Comparison of ENCODE assay signal across 10 mouse cellular contexts in the genomic region with DNA sequence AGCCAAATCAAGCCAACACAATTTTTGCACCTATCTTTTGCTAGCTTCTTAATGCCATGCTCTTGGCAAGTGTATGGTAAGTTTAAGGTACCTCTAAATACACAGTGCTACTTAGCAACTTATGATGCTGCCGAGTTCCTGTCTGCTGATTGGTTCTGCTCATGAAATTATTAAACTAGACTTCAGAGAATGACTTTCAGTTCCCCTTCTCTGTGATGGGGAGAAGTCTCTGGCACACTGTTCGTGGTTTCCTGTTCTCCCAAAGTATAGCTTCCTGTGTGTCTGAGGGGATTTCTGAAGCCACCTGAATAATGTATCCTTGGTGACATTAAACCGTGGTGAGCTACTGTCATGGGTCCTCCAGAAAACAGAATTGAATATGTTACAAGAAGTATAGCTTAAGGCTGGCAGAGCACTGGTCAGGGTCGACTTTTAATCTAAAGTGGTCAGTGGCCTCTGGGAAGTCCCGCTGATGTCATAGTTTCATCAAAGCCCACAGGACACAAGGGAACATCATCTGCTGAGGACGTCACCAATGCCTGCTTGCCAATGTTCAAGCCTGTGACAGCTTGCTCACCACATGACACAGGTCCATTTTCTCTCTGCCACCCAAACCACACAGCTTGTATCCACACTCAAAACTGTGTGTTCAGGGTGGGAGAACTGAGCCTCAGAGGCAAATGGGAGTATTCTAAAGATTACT. TPM values are rescaled to one million over a fixed set of nuclear protein-coding genes. Genes with fewer than 3 reads are reported as not detected.
A peak's percentile ranks its signal among the peaks of the same experiment; 100 is the strongest.
DNase-seq lines count a peak whose midpoint lies in the region; ATAC-seq and TF ChIP-seq lines count a peak whose summit lies in the region.
"Had no signal": no experiment of that assay in that cellular context is flagged by ENCODE, and none has a peak within 500 bp of the region (broad histone marks: within the 10 kb centered on the region; RNA-seq: fewer than 3 reads in every experiment).

No protein-coding gene starts in this region.

- H3K4me2 ChIP-seq in forebrain, postnatal 0 days (ENCODE audit: low read depth), result no peak overlapping the region
- H3K4me2 ChIP-seq: hindbrain, embryonic 15.5 days had no signal

- H3K36me3 ChIP-seq in forebrain, postnatal 0 days (ENCODE audit: insufficient read depth), result no peaks in the 10 kb centered on the region
- H3K36me3 ChIP-seq in forebrain, embryonic 10.5 days (replicated peaks), result no peaks in the 10 kb centered on the region
- H3K36me3 ChIP-seq in midbrain, embryonic 10.5 days, result no peaks in the 10 kb centered on the region
- H3K36me3 ChIP-seq: hindbrain, embryonic 15.5 days had no signal

- no peaks in the 10 kb centered on the region for H3K27me3 ChIP-seq in forebrain, postnatal 0 days (ENCODE audit: insufficient read depth, low read length)
- H3K27me3 ChIP-seq in forebrain, embryonic 10.5 days (ENCODE audit: poor library complexity, severe bottlenecking), result no peaks in the 10 kb centered on the region
- no peaks in the 10 kb centered on the region for H3K27me3 ChIP-seq in midbrain, embryonic 10.5 days (ENCODE audit: low read depth, poor library complexity, severe bottlenecking)
- H3K27me3 ChIP-seq: hindbrain, embryonic 15.5 days had no signal

- no peaks in the 10 kb centered on the region for H3K9me3 ChIP-seq in forebrain, postnatal 0 days (ENCODE audit: low read length)
- no peaks in the 10 kb centered on the region for H3K9me3 ChIP-seq in forebrain, embryonic 10.5 days
- H3K9me3 ChIP-seq in midbrain, embryonic 10.5 days (replicated peaks), result no peaks in the 10 kb centered on the region
- H3K9me3 ChIP-seq: hindbrain, embryonic 15.5 days had no signal

- no peak for TF ChIP-seq CTCF in forebrain, postnatal 0 days (IDR thresholded peaks at IDR 0.05; ENCODE audit: low read depth)

- no peak overlapping the region for H3K27ac ChIP-seq in forebrain, postnatal 0 days (ENCODE audit: low read depth, low read length)
- H3K27ac ChIP-seq in forebrain, embryonic 10.5 days, result no peak overlapping the region
- H3K27ac ChIP-seq in midbrain, embryonic 10.5 days (replicated peaks), result no peak overlapping the region
- H3K27ac ChIP-seq: hindbrain, embryonic 15.5 days had no signal

- no peak for ATAC-seq in forebrain, postnatal 0 days

- H3K9ac ChIP-seq in forebrain, postnatal 0 days, result no peak overlapping the region
- H3K9ac ChIP-seq: hindbrain, embryonic 15.5 days had no signal

- peak; percentile 71 for DNase-seq in forebrain, postnatal 0 days
- DNase-seq in forebrain, embryonic 10.5 days (ENCODE audit: extremely low spot score, low spot score), result no peak
- peak; percentile 87 for DNase-seq in CD4-positive, CD25-positive, alpha-beta regulatory T cell, adult 2 months (ENCODE audit: low read depth, low spot score)
- DNase-seq in c-Kit-positive CD71-negative TER-119-negative erythroid progenitor cells, embryonic 14.5 days (ENCODE audit: low read depth), result peak; percentile 73
- peak; percentile 65 for DNase-seq in layer of hippocampus, adult 9-11 months
- peak; percentile 89 for DNase-seq in naive thymus-derived CD4-positive, alpha-beta T cell, adult 2 months (ENCODE audit: low read depth)
- DNase-seq in thymus, postnatal 25 days, result peak; percentile 65
- no peak for DNase-seq in midbrain, embryonic 10.5 days (ENCODE audit: low spot score)

- H3K4me1 ChIP-seq in forebrain, postnatal 0 days (ENCODE audit: insufficient read depth), result no peaks in the 10 kb centered on the region
- no peaks in the 10 kb centered on the region for H3K4me1 ChIP-seq in forebrain, embryonic 10.5 days
- no peaks in the 10 kb centered on the region for H3K4me1 ChIP-seq in midbrain, embryonic 10.5 days
- H3K4me1 ChIP-seq: hindbrain, embryonic 15.5 days had no signal

- WGBS in forebrain, postnatal 0 days, result 75% methylated on average over 6 of the region's 6 CpGs
- WGBS in forebrain, embryonic 10.5 days, result 77% methylated on average over 6 of the region's 6 CpGs
- 83% methylated on average over 6 of the region's 6 CpGs for WGBS in midbrain, embryonic 10.5 days

- no peak overlapping the region for H3K4me3 ChIP-seq in forebrain, postnatal 0 days (ENCODE audit: low read depth, low read length)
- H3K4me3 ChIP-seq in forebrain, embryonic 10.5 days, result no peak overlapping the region
- H3K4me3 ChIP-seq in midbrain, embryonic 10.5 days, result no peak overlapping the region
- H3K4me3 ChIP-seq: hindbrain, embryonic 15.5 days had no signal

RNA-seq across cellular contexts. Expression of gene Btnl2, which starts 6.9 kb away (rescaled TPM):
- not detected in 2 replicates for total RNA-seq in forebrain, postnatal 0 days (2014; rRNA removed)
- polyA plus RNA-seq in forebrain, postnatal 0 days (2015; fragmentation: Nextera tagmentation; extraction: Ambion mirVana), result not detected in 2 replicates
- polyA plus RNA-seq in forebrain, embryonic 10.5 days (2016; fragmentation: Nextera tagmentation; extraction: Ambion mirVana), result not detected in 2 replicates
- polyA plus RNA-seq in midbrain, embryonic 10.5 days (2016; fragmentation: Nextera tagmentation; extraction: Ambion mirVana), result 0.04 TPM in 1 of 2 replicates, not detected in the other
- polyA plus RNA-seq: neural tube, embryonic 14.5 days had no signal

RNA-seq across cellular contexts. Expression of gene H2-Eb2, which starts 22.3 kb away (rescaled TPM):
- total RNA-seq in forebrain, postnatal 0 days (2014; rRNA removed), result 0.15 TPM in 1 of 2 replicates, not detected in the other
- 0.04 TPM in 1 of 2 replicates, not detected in the other for polyA plus RNA-seq in forebrain, postnatal 0 days (2015; fragmentation: Nextera tagmentation; extraction: Ambion mirVana)
- not detected in 2 replicates for polyA plus RNA-seq in forebrain, embryonic 10.5 days (2016; fragmentation: Nextera tagmentation; extraction: Ambion mirVana)
- polyA plus RNA-seq in midbrain, embryonic 10.5 days (2016; fragmentation: Nextera tagmentation; extraction: Ambion mirVana), result not detected in 2 replicates

RNA-seq across cellular contexts. Expression of gene Btnl1, which starts 29.2 kb away (rescaled TPM):
- not detected in 2 replicates for total RNA-seq in forebrain, postnatal 0 days (2014; rRNA removed)
- polyA plus RNA-seq in forebrain, postnatal 0 days (2015; fragmentation: Nextera tagmentation; extraction: Ambion mirVana), result not detected in 2 replicates
- polyA plus RNA-seq in forebrain, embryonic 10.5 days (2016; fragmentation: Nextera tagmentation; extraction: Ambion mirVana), result not detected in 2 replicates
- polyA plus RNA-seq in midbrain, embryonic 10.5 days (2016; fragmentation: Nextera tagmentation; extraction: Ambion mirVana), result not detected in 2 replicates
- polyA plus RNA-seq: hindbrain, embryonic 15.5 days; neural tube, embryonic 14.5 days had no signal

RNA-seq across cellular contexts. Expression of gene H2-Eb1, which starts 42.1 kb away (rescaled TPM):
- 1.5 and 2.1 TPM in 2 replicates for total RNA-seq in forebrain, postnatal 0 days (2014; rRNA removed)
- polyA plus RNA-seq in forebrain, postnatal 0 days (2015; fragmentation: Nextera tagmentation; extraction: Ambion mirVana), result 2.5 and 2.7 TPM in 2 replicates
- 0.54 and 1.0 TPM in 2 replicates for polyA plus RNA-seq in forebrain, embryonic 10.5 days (2016; fragmentation: Nextera tagmentation; extraction: Ambion mirVana)
- polyA plus RNA-seq in midbrain, embryonic 10.5 days (2016; fragmentation: Nextera tagmentation; extraction: Ambion mirVana), result 1.5 and 2.0 TPM in 2 replicates

RNA-seq across cellular contexts. Expression of gene BC051142, which starts 50.9 kb away (rescaled TPM):
- total RNA-seq in forebrain, postnatal 0 days (2014; rRNA removed), result 6.5 and 9.0 TPM in 2 replicates
- polyA plus RNA-seq in forebrain, postnatal 0 days (2015; fragmentation: Nextera tagmentation; extraction: Ambion mirVana), result 4.4 and 5.5 TPM in 2 replicates
- 1.3 and 1.6 TPM in 2 replicates for polyA plus RNA-seq in forebrain, embryonic 10.5 days (2016; fragmentation: Nextera tagmentation; extraction: Ambion mirVana)
- polyA plus RNA-seq in midbrain, embryonic 10.5 days (2016; fragmentation: Nextera tagmentation; extraction: Ambion mirVana), result 1.8 and 3.1 TPM in 2 replicates

Comparison
In these comparisons a context has a peak if more than half of its experiments do, and no peak if none do; other contexts are left out.
1. DNase-seq: peak in forebrain, postnatal 0 days (single experiment), CD4-positive, CD25-positive, alpha-beta regulatory T cell, adult 2 months (single experiment), c-Kit-positive CD71-negative TER-119-negative erythroid progenitor cells, embryonic 14.5 days (single experiment), layer of hippocampus, adult 9-11 months (single experiment), naive thymus-derived CD4-positive, alpha-beta T cell, adult 2 months (single experiment) and thymus, postnatal 25 days (single experiment); none in forebrain, embryonic 10.5 days (single experiment) and midbrain, embryonic 10.5 days (single experiment).